ENCODE assay signal across 13 mouse cellular contexts in genomic region chr2:166216512-166216865, GRCm38 (mm10).
A peak's percentile ranks its signal among the peaks of the same experiment; 100 is the strongest.
DNase-seq lines count a peak whose midpoint lies in the region; TF ChIP-seq lines count a peak whose summit lies in the region.
"Had no signal": no experiment of that assay in that cellular context is flagged by ENCODE, and none has a peak within 500 bp of the region (broad histone marks: within the 10 kb centered on the region; RNA-seq: fewer than 3 reads in every experiment).

No protein-coding gene starts in this region.

- H3K4me3 ChIP-seq in kidney, adult 2 months (ENCODE audit: insufficient read depth, low read depth, low read length), result no peak overlapping the region
- H3K4me3 ChIP-seq in limb, embryonic 10.5 days, result no peak overlapping the region
- H3K4me3 ChIP-seq: left cerebral cortex, adult 2 months; liver, embryonic 12.5 days had no signal

- no peak for TF ChIP-seq POLR2A in kidney, adult 2 months (IDR thresholded peaks at IDR 0.05; ENCODE audit: low read depth, low read length)

- 68% methylated on average over 11 of the region's 11 CpGs for WGBS in kidney, adult 2 months
- 86% methylated on average over 11 of the region's 11 CpGs for WGBS in limb, embryonic 10.5 days

- H3K36me3 ChIP-seq in kidney, adult 2 months (ENCODE audit: control insufficient read depth, insufficient read depth, low read length), result no peaks in the 10 kb centered on the region
- no peaks in the 10 kb centered on the region for H3K36me3 ChIP-seq in limb, embryonic 10.5 days
- H3K36me3 ChIP-seq: liver, embryonic 12.5 days had no signal

- no peaks in the 10 kb centered on the region for H3K27me3 ChIP-seq in kidney, adult 2 months (replicated peaks; ENCODE audit: control insufficient read depth, insufficient read depth, low read length)
- 0 out of 2 replicates have a peak, but pooled peaks cover 4% of the 10 kb centered on the region for H3K27me3 ChIP-seq in limb, embryonic 10.5 days (ENCODE audit: low read depth, poor library complexity, severe bottlenecking)

- H3K9me3 ChIP-seq in limb, embryonic 10.5 days (replicated peaks), result no peaks in the 10 kb centered on the region
- H3K9me3 ChIP-seq: liver, embryonic 12.5 days had no signal

- H3K4me1 ChIP-seq in kidney, adult 2 months (ENCODE audit: control insufficient read depth, insufficient read depth, low read length), result peaks cover 14% of the 10 kb centered on the region
- H3K4me1 ChIP-seq in limb, embryonic 10.5 days, result peaks cover 52% of the 10 kb centered on the region
- H3K4me1 ChIP-seq: liver, embryonic 12.5 days had no signal

- peak; percentile 30 for DNase-seq in adrenal gland, adult 2 months
- DNase-seq in adrenal gland, postnatal 4 days (ENCODE audit: low spot score in 2 of 2), result no peak
- peak; percentile 46 for DNase-seq in kidney, adult 2 months
- DNase-seq in kidney, postnatal 25 days, result no peak
- peak; percentile 80 to 88 for DNase-seq in cerebellum, postnatal 14 days
- DNase-seq in limb, embryonic 10.5 days (ENCODE audit: low spot score), result no peak
- DNase-seq in ovary, adult 18-20 months (ENCODE audit: low spot score), result no peak
- DNase-seq in adipocyte (ENCODE audit: low spot score), result no peak
- DNase-seq: gastrocnemius, postnatal 36 days; lung, postnatal 14 days; thymus, postnatal 14 days had no signal

- TF ChIP-seq CTCF in kidney, adult 2 months (conservative IDR thresholded peaks at IDR 0.05; ENCODE audit: insufficient read depth, insufficient read length, low read depth, low read length), result no peak

- peak overlapping the region; percentile 42; the same call in 1 of the 2 replicates for H3K27ac ChIP-seq in kidney, adult 2 months (ENCODE audit: insufficient read depth, low read depth, low read length)
- H3K27ac ChIP-seq in limb, embryonic 10.5 days, result peak overlapping the region; percentile 25; the same call in 1 of the 2 replicates
- H3K27ac ChIP-seq: left cerebral cortex, adult 2 months; liver, embryonic 12.5 days had no signal

Comparison
In these comparisons a context has a peak if more than half of its experiments do, and no peak if none do; other contexts are left out.
1. DNase-seq: peak in adrenal gland, adult 2 months (single experiment), kidney, adult 2 months (single experiment) and cerebellum, postnatal 14 days (2 of 2); none in adrenal gland, postnatal 4 days (0 of 2), kidney, postnatal 25 days (0 of 2), limb, embryonic 10.5 days (single experiment), ovary, adult 18-20 months (single experiment) and adipocyte (single experiment).